Mouse (Mus musculus) cerebellum, adult 2 months (tissue): ENCODE measurements around the gene Limk1.

Source experiments
- CTCF ChIP-seq: fragments of 200-500 bp; IDR thresholded peaks from 2 replicates; pipeline ENCODE4 v1.5.1; 2011; ENCODE audit warnings: low read depth, mild to moderate bottlenecking, control low read depth, low read length, moderate library complexity, borderline replicate concordance; ENCODE audit not compliant: insufficient read depth
- POLR2A ChIP-seq: fragments of 200-500 bp; IDR thresholded peaks from 2 replicates; pipeline ENCODE4 v1.6.1; 2011; ENCODE audit warnings: low read length, control low read depth, borderline replicate concordance; ENCODE audit not compliant: insufficient read depth

DNA sequence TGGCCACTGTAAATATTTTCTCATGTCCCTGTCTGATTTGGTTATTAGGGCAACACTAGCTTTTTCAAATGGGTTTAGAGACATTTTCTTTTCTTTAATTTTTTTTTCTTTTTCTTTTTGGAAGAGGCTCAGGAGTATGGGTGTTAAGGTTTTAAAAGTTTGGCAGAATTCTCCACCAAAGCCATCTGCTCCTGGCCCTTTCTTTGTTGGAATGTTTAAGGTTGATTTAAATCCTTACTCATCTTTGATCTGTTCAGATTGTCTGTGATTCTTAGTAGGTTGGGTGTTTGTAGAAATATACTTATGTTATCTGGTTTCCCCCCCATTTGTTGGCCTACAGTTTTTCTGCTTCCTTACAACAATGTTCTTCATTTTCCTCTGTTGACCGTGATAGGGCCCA is 4.3 kb upstream of the Limk1 start:
- TF ChIP-seq POLR2A, result no peak
- TF ChIP-seq CTCF, result no peak
